Mouse (Mus musculus) bone marrow macrophage, adult 2 months (primary cell): ENCODE data around the gene Fbxw4.

Experiments
- CTCF ChIP-seq: IDR thresholded peaks from 2 replicates; pipeline ENCODE4 v1.5.1; 2012; ENCODE audit warnings: low read depth, mild to moderate bottlenecking, low read length, moderate library complexity
- POLR2A ChIP-seq: IDR thresholded peaks from 2 replicates; pipeline ENCODE4 v1.6.1; 2012; ENCODE audit warnings: mild to moderate bottlenecking, low read depth, low read length, borderline replicate concordance

GRCm38 (mm10) chr19:45549128-45549915 lies 110.8 kb downstream of the Fbxw4 start:
- no peak for TF ChIP-seq POLR2A
- TF ChIP-seq CTCF, result no peak
